Mouse (Mus musculus): ENCODE data around the gene Rnf135. TPM values are rescaled to one million over a fixed set of nuclear protein-coding genes. Genes with fewer than 3 reads are reported as not detected.

The Rnf135 gene
- total and polyA plus RNA-seq, 3 experiments, result 10.9 to 12.4 (median 11.3) TPM

DNA sequence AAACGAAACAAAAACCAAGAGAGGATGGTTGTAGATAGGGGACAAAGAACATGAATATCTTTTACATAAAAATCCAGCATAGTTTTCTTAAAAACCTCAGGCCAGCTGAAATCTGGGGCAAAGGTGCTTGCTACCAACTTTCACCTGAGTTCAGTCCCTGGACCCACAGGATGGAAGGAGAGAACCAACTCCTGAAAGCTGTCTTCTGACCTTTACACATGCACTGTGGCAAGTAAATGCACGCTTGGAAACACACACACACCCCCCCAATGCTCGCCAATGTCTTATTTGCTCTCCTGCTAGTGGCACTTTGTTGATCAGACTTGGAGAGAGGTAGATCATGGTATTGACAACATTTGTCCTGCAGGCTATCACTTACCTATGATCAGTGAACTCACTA lies 31.6 kb downstream of the Rnf135 start:
- Histone ChIP-seq H3K4me2 (ENCODE audit: insufficient read depth, low read depth, poor library complexity, severe bottlenecking) (no peak overlapping the region), H3K9ac (ENCODE audit: insufficient read depth, low read depth) (no peak overlapping the region), H3K79me2 (replicated peaks; ENCODE audit: control insufficient read depth, extremely low read depth, insufficient read depth, poor library complexity, severe bottlenecking) (peaks cover 28% of the 10 kb centered on the region), H3K9me3 (replicated peaks; ENCODE audit: low read length) (no peaks in the 10 kb centered on the region), H3K4me3 (replicated peaks in 1 of 3; ENCODE audit: low read depth in 2 of 3, low read length in 2 of 3, poor library complexity in 1 of 3) (no peak overlapping the region), H3K36me3 (replicated peaks in 1 of 2; ENCODE audit: control insufficient read depth in 1 of 2, insufficient read depth in 1 of 2, low read length in 1 of 2) (peaks cover 17 to 66% of the 10 kb centered on the region in 2 experiments), H3K27me3 (replicated peaks) (no peaks in the 10 kb centered on the region), H3K27ac (ENCODE audit: insufficient read depth, low read depth) (no peak overlapping the region), H3K4me1 (ENCODE audit: control insufficient read depth in 1 of 2, insufficient read depth in 2 of 2) (peaks cover 4 to 19% of the 10 kb centered on the region in 2 experiments)
- dilution Hi-C loops (cut with MboI; ENCODE audit: extremely low pct_ligation_motif_present, extremely low pct_unique_long_range_greater_than_20kb, low sequenced_read_pairs), result no loop called here
- in situ Hi-C loops (cut with MboI; ENCODE audit: low pct_ligation_motif_present, low pct_unique_long_range_greater_than_20kb, low sequenced_read_pairs), result no loop called here
- no peak for TF ChIP-seq MYC (IDR thresholded peaks at IDR 0.05; ENCODE audit: low read depth, low read length)
- no peak for TF ChIP-seq JUN (IDR thresholded peaks at IDR 0.05; ENCODE audit: insufficient read depth, low read depth, low read length)
- TF ChIP-seq E2F4 (IDR thresholded peaks at IDR 0.05; ENCODE audit: insufficient replicate concordance, low read depth, low read length), result no peak
- DNase-seq (ENCODE audit: extremely low read depth), result no peak

DNA sequence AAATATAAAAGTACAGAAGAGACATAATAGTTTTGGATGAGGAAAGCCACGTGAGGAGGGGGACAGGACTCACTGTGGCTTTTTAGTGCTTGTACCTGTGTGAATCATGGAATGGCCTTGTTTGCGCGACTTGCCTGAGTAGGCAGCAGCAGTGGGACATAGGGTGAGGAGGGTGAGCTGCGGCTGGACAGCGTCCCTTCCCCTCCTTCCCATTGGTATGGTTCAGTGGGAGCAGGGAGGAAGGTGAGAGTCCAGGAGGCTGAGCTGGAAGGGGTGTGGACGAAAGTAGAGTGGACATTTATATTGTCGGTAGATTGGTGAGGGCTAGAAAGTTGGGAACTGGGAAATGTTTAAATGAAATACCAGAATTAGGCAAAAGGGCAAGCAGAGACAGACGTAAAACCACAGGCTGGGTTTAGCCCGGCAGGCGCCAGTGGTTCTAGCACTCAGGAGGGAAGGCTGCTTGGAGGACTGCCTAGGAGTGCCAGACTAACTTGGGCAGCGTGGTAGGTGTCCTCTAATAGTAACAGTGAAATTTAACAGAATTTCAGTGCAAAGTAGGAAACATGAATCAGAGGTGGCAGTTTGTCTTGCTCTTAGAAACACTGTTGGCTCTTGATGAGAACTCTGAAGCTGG lies 35.1 kb downstream of the Rnf135 start:
- Histone ChIP-seq H3K4me2 (ENCODE audit: insufficient read depth, low read depth, poor library complexity, severe bottlenecking) (no peak overlapping the region), H3K36me3 (replicated peaks in 1 of 2; ENCODE audit: control insufficient read depth in 1 of 2, insufficient read depth in 1 of 2, low read length in 1 of 2) (peaks cover 23 to 73% of the 10 kb centered on the region in 2 experiments), H3K27me3 (replicated peaks) (no peaks in the 10 kb centered on the region), H3K27ac (ENCODE audit: insufficient read depth, low read depth) (no peak overlapping the region), H3K9me3 (replicated peaks; ENCODE audit: low read length) (no peaks in the 10 kb centered on the region), H3K4me1 (ENCODE audit: control insufficient read depth in 1 of 2, insufficient read depth in 2 of 2) (peaks cover 0 to 2% of the 10 kb centered on the region in 2 experiments; a peak in 2 of 4 replicates), H3K79me2 (replicated peaks; ENCODE audit: control insufficient read depth, extremely low read depth, insufficient read depth, poor library complexity, severe bottlenecking) (peaks cover 15% of the 10 kb centered on the region), H3K4me3 (replicated peaks in 1 of 3; ENCODE audit: low read depth in 2 of 3, low read length in 2 of 3, poor library complexity in 1 of 3) (no peak overlapping the region), H3K9ac (ENCODE audit: insufficient read depth, low read depth) (no peak overlapping the region)
- dilution Hi-C loops (cut with MboI; ENCODE audit: extremely low pct_ligation_motif_present, extremely low pct_unique_long_range_greater_than_20kb, low sequenced_read_pairs) (no loop called here), in situ Hi-C loops (cut with MboI; ENCODE audit: low pct_ligation_motif_present, low pct_unique_long_range_greater_than_20kb, low sequenced_read_pairs) (no loop called here)
- DNase-seq (ENCODE audit: extremely low read depth), result no peak
- no peak for TF ChIP-seq ZKSCAN1 (IDR thresholded peaks at IDR 0.05; ENCODE audit: borderline replicate concordance, low read depth, low read length)
- TF ChIP-seq IRF4 (IDR thresholded peaks at IDR 0.05; ENCODE audit: low read depth, low read length), result no peak
- TF ChIP-seq ELF1 (IDR thresholded peaks at IDR 0.05; ENCODE audit: low read depth, low read length), result no peak
- TF ChIP-seq BHLHE40 (IDR thresholded peaks at IDR 0.05; ENCODE audit: low read depth, low read length), result no peak
- TF ChIP-seq PAX5 (IDR thresholded peaks at IDR 0.05; ENCODE audit: low read length), result no peak
- TF ChIP-seq USF1 (IDR thresholded peaks at IDR 0.05; ENCODE audit: low read depth, low read length), result no peak
- TF ChIP-seq HCFC1 (IDR thresholded peaks at IDR 0.05; ENCODE audit: low read depth, low read length), result no peak
- TF ChIP-seq RAD21 (IDR thresholded peaks at IDR 0.05; ENCODE audit: low read depth, low read length), result no peak
- no peak for TF ChIP-seq ZNF384 (IDR thresholded peaks at IDR 0.05; ENCODE audit: low read depth, low read length)
- TF ChIP-seq CHD2 (IDR thresholded peaks at IDR 0.05; ENCODE audit: low read length), result no peak
- no peak for TF ChIP-seq CHD1 (IDR thresholded peaks at IDR 0.05; ENCODE audit: low read depth, low read length)
- no peak for TF ChIP-seq MEF2A (IDR thresholded peaks at IDR 0.05; ENCODE audit: borderline replicate concordance, low read depth, low read length)
- no peak for TF ChIP-seq KAT2A (IDR thresholded peaks at IDR 0.05; ENCODE audit: insufficient replicate concordance, low read length)
- no peak for TF ChIP-seq RCOR1 (conservative IDR thresholded peaks at IDR 0.05; ENCODE audit: low read depth, low read length)
- no peak for TF ChIP-seq USF2 (conservative IDR thresholded peaks at IDR 0.05; ENCODE audit: low read depth, low read length)
- TF ChIP-seq GABPA (IDR thresholded peaks at IDR 0.05; ENCODE audit: insufficient replicate concordance, low read depth, low read length), result no peak
- TF ChIP-seq SIN3A (IDR thresholded peaks at IDR 0.05; ENCODE audit: low read length), result no peak
- TF ChIP-seq POLR2A (IDR thresholded peaks at IDR 0.05; ENCODE audit: low read depth, low read length), result no peak
- no peak for TF ChIP-seq TBP (conservative IDR thresholded peaks at IDR 0.05; ENCODE audit: low read depth, low read length)

Data from CH12.LX (cell line).